Mouse (Mus musculus) CH12.LX (cell line): Measurements from ENCODE around the gene Cenpl. TPM values are rescaled to one million over a fixed set of nuclear protein-coding genes. Genes with fewer than 3 reads are reported as not detected.
A peak's percentile ranks its signal among the peaks of the same experiment; 100 is the strongest.

Experiments
- DNase-seq: peaks from one replicate; pipeline ENCODE4 v3.0.0-alpha.2; 2013; ENCODE audit errors: extremely low read depth
- H3K27ac ChIP-seq: 2 replicates; pipeline ENCODE4 v1.5.1; 2012; ENCODE audit warnings: low read depth, mild to moderate bottlenecking, control low read depth, moderate library complexity; ENCODE audit not compliant: insufficient read depth
- H3K27me3 ChIP-seq: replicated peaks from 2 replicates; pipeline ENCODE3; 2012; ENCODE audit warnings: inconsistent platforms
- H3K36me3 ChIP-seq, 2 experiments: replicated peaks in 1 of 2; 2 replicates each; pipeline versions ENCODE3 to v1.6.1; 2012; ENCODE audit warnings: inconsistent platforms in 1 of 2, low read length in 1 of 2, mild to moderate bottlenecking in 1 of 2, mixed read lengths in 1 of 2, moderate library complexity in 1 of 2; ENCODE audit not compliant: control insufficient read depth in 1 of 2, insufficient read depth in 1 of 2
- H3K4me1 ChIP-seq, 2 experiments: 2 replicates each; pipeline ENCODE4 v1.6.1; 2012; ENCODE audit warnings: inconsistent platforms in 1 of 2, moderate library complexity in 1 of 2; ENCODE audit not compliant: insufficient read depth in 2 of 2, control insufficient read depth in 1 of 2
- H3K4me2 ChIP-seq: 2 replicates; pipeline ENCODE4 v1.6.1; 2012; ENCODE audit warnings: low read depth, mild to moderate bottlenecking, control low read depth; ENCODE audit not compliant: poor library complexity, insufficient read depth, severe bottlenecking
- H3K4me3 ChIP-seq, 3 experiments: fragments of 150-350 bp in 1 of 3; sonication (generic) in 1 of 3; replicated peaks in 1 of 3; 2 replicates each; pipeline versions ENCODE3 to v1.5.1; 2011 to 2012; ENCODE audit warnings: low read depth in 2 of 3, low read length in 2 of 3, mild to moderate bottlenecking in 2 of 3, moderate library complexity in 2 of 3, control low read depth in 1 of 3, improper control_type of control experiment in 1 of 3, inconsistent platforms in 1 of 3, mixed read lengths in 1 of 3; ENCODE audit not compliant: poor library complexity in 1 of 3
- H3K79me2 ChIP-seq: replicated peaks from 2 replicates; pipeline ENCODE4 v1.6.1; 2012; ENCODE audit warnings: mild to moderate bottlenecking, moderate library complexity; ENCODE audit not compliant: control insufficient read depth, poor library complexity, insufficient read depth, severe bottlenecking; ENCODE audit errors: extremely low read depth
- H3K9ac ChIP-seq: 2 replicates; pipeline ENCODE4 v1.6.1; 2012; ENCODE audit warnings: low read depth, mild to moderate bottlenecking, control low read depth, moderate library complexity; ENCODE audit not compliant: insufficient read depth
- H3K9me3 ChIP-seq: replicated peaks from 2 replicates; pipeline ENCODE3; 2012; ENCODE audit warnings: low read length, inconsistent platforms, mixed read lengths
- BHLHE40 ChIP-seq: IDR thresholded peaks from 2 replicates; pipeline ENCODE4 v1.6.1; 2011; ENCODE audit warnings: mild to moderate bottlenecking, low read depth, low read length, improper control_type of control experiment
- CHD1 ChIP-seq: IDR thresholded peaks from 2 replicates; pipeline ENCODE4 v1.6.1; 2012; ENCODE audit warnings: low read depth, low read length, improper control_type of control experiment, inconsistent platforms
- CHD2 ChIP-seq: IDR thresholded peaks from 2 replicates; pipeline ENCODE4 v1.6.1; 2011; ENCODE audit warnings: low read length, improper control_type of control experiment
- CTCF ChIP-seq, 2 experiments: IDR thresholded peaks in 1 of 2; conservative IDR thresholded peaks in 1 of 2; 2 replicates each; pipeline ENCODE4 v1.5.1; 2011 to 2012; ENCODE audit warnings: low read depth in 2 of 2, low read length in 2 of 2, improper control_type of control experiment in 1 of 2, inconsistent platforms in 1 of 2, mild to moderate bottlenecking in 1 of 2, moderate library complexity in 1 of 2
- E2F4 ChIP-seq: IDR thresholded peaks from 2 replicates; pipeline ENCODE4 v1.6.1; 2011; ENCODE audit warnings: low read depth, low read length, improper control_type of control experiment; ENCODE audit not compliant: insufficient replicate concordance
- ELF1 ChIP-seq: IDR thresholded peaks from 2 replicates; pipeline ENCODE4 v1.6.1; 2014; ENCODE audit warnings: low read depth, mild to moderate bottlenecking, inconsistent platforms, low read length, improper control_type of control experiment
- EP300 ChIP-seq: IDR thresholded peaks from 2 replicates; pipeline ENCODE4 v1.6.1; 2011; ENCODE audit warnings: low read length, improper control_type of control experiment
- ETS1 ChIP-seq: conservative IDR thresholded peaks from 2 replicates; pipeline ENCODE4 v1.6.1; 2012; ENCODE audit warnings: low read depth, mild to moderate bottlenecking, inconsistent platforms, low read length, improper control_type of control experiment, moderate library complexity
- GABPA ChIP-seq: IDR thresholded peaks from 2 replicates; pipeline ENCODE4 v1.6.1; 2012; ENCODE audit warnings: low read depth, low read length, improper control_type of control experiment, inconsistent platforms; ENCODE audit not compliant: insufficient replicate concordance
- HCFC1 ChIP-seq: IDR thresholded peaks from 2 replicates; pipeline ENCODE4 v1.6.1; 2012; ENCODE audit warnings: low read depth, mild to moderate bottlenecking, inconsistent platforms, low read length, improper control_type of control experiment
- JUN ChIP-seq: IDR thresholded peaks from 2 replicates; pipeline ENCODE4 v1.6.1; 2011; ENCODE audit warnings: low read depth, mild to moderate bottlenecking, low read length, improper control_type of control experiment, moderate library complexity; ENCODE audit not compliant: insufficient read depth
- JUND ChIP-seq: conservative IDR thresholded peaks from 2 replicates; pipeline ENCODE4 v1.6.1; 2011; ENCODE audit warnings: low read depth, low read length, improper control_type of control experiment
- KAT2A ChIP-seq: IDR thresholded peaks from 2 replicates; pipeline ENCODE4 v1.6.1; 2012; ENCODE audit warnings: low read length, improper control_type of control experiment, inconsistent platforms; ENCODE audit not compliant: insufficient replicate concordance
- MAFK ChIP-seq: IDR thresholded peaks from 2 replicates; pipeline ENCODE4 v1.6.1; 2011; ENCODE audit warnings: low read length, improper control_type of control experiment; ENCODE audit not compliant: insufficient replicate concordance
- MAZ ChIP-seq: IDR thresholded peaks from 2 replicates; pipeline ENCODE4 v1.6.1; 2012; ENCODE audit warnings: low read depth, mild to moderate bottlenecking, inconsistent platforms, low read length, improper control_type of control experiment, moderate library complexity
- MEF2A ChIP-seq: IDR thresholded peaks from 2 replicates; pipeline ENCODE4 v1.6.1; 2014; ENCODE audit warnings: low read depth, mild to moderate bottlenecking, inconsistent platforms, low read length, improper control_type of control experiment, borderline replicate concordance
- MXI1 ChIP-seq: IDR thresholded peaks from 2 replicates; pipeline ENCODE4 v1.6.1; 2011; ENCODE audit warnings: mild to moderate bottlenecking, low read depth, low read length, improper control_type of control experiment
- MYC ChIP-seq: IDR thresholded peaks from 2 replicates; pipeline ENCODE4 v1.6.1; 2011; ENCODE audit warnings: low read depth, mild to moderate bottlenecking, improper control_type of control experiment, low read length
- NRF1 ChIP-seq: IDR thresholded peaks from 2 replicates; pipeline ENCODE4 v1.6.1; 2014; ENCODE audit warnings: low read depth, mild to moderate bottlenecking, inconsistent platforms, low read length, improper control_type of control experiment, moderate library complexity
- PAX5 ChIP-seq: IDR thresholded peaks from 2 replicates; pipeline ENCODE4 v1.6.1; 2012; ENCODE audit warnings: low read length, inconsistent platforms, mixed read lengths
- POLR2A ChIP-seq: IDR thresholded peaks from 2 replicates; pipeline ENCODE4 v1.6.1; 2011; ENCODE audit warnings: low read depth, mild to moderate bottlenecking, improper control_type of control experiment, low read length
- POLR2AphosphoS2 ChIP-seq: IDR thresholded peaks from 2 replicates; pipeline ENCODE4 v1.6.1; 2011; ENCODE audit warnings: low read depth, low read length, improper control_type of control experiment
- RAD21 ChIP-seq: IDR thresholded peaks from 2 replicates; pipeline ENCODE4 v1.6.1; 2011; ENCODE audit warnings: low read depth, mild to moderate bottlenecking, low read length, improper control_type of control experiment, moderate library complexity
- RCOR1 ChIP-seq: conservative IDR thresholded peaks from 2 replicates; pipeline ENCODE4 v1.6.1; 2012; ENCODE audit warnings: low read depth, mild to moderate bottlenecking, inconsistent platforms, low read length, improper control_type of control experiment
- SIN3A ChIP-seq: IDR thresholded peaks from 2 replicates; pipeline ENCODE4 v1.6.1; 2012; ENCODE audit warnings: low read length, improper control_type of control experiment, inconsistent platforms
- TBP ChIP-seq: conservative IDR thresholded peaks from 2 replicates; pipeline ENCODE4 v1.6.1; 2011; ENCODE audit warnings: low read depth, low read length, improper control_type of control experiment
- TCF12 ChIP-seq: IDR thresholded peaks from 2 replicates; pipeline ENCODE4 v1.6.1; 2014; ENCODE audit warnings: low read depth, mild to moderate bottlenecking, inconsistent platforms, low read length, improper control_type of control experiment
- UBTF ChIP-seq: IDR thresholded peaks from 2 replicates; pipeline ENCODE4 v1.6.1; 2012; ENCODE audit warnings: low read depth, mild to moderate bottlenecking, inconsistent platforms, low read length, improper control_type of control experiment, moderate library complexity
- USF2 ChIP-seq: conservative IDR thresholded peaks from 2 replicates; pipeline ENCODE4 v1.6.1; 2011; ENCODE audit warnings: low read depth, low read length, improper control_type of control experiment
- ZC3H11A ChIP-seq: IDR thresholded peaks from 2 replicates; pipeline ENCODE4 v1.6.1; 2012; ENCODE audit warnings: low read depth, mild to moderate bottlenecking, inconsistent platforms, low read length, improper control_type of control experiment
- ZKSCAN1 ChIP-seq: IDR thresholded peaks from 2 replicates; pipeline ENCODE4 v1.6.1; 2012; ENCODE audit warnings: low read depth, inconsistent platforms, low read length, improper control_type of control experiment, borderline replicate concordance
- ZMIZ1 ChIP-seq: IDR thresholded peaks from 2 replicates; pipeline ENCODE4 v1.6.1; 2012; ENCODE audit warnings: low read depth, mild to moderate bottlenecking, inconsistent platforms, low read length, improper control_type of control experiment
- ZNF384 ChIP-seq: IDR thresholded peaks from 2 replicates; pipeline ENCODE4 v1.6.1; 2012; ENCODE audit warnings: low read depth, low read length, improper control_type of control experiment, inconsistent platforms
- dilution Hi-C: fragments of 300-500 bp; cut with MboI; formaldehyde crosslinking; loops from 2 replicates; pipeline ENCODE4 v1.14.3; 2020; ENCODE audit warnings: low sequenced_read_pairs; ENCODE audit not compliant: extremely low pct_unique_long_range_greater_than_20kb, extremely low pct_ligation_motif_present
- in situ Hi-C: fragments of 300-500 bp; cut with MboI; formaldehyde crosslinking; loops from 3 replicates; pipeline ENCODE4 v1.14.3; 2019; ENCODE audit warnings: low sequenced_read_pairs, low pct_ligation_motif_present, low pct_unique_long_range_greater_than_20kb, mixed read lengths
- polyA plus RNA-seq: library from polyadenylated mRNA; unstranded; fragments of >175 nt; gene quantifications from 2 replicates; pipeline ENCODE4 v1.2.1, GENCODE M21; 2012; ENCODE audit warnings: low read depth; ENCODE audit not compliant: insufficient read length
- total RNA-seq, 2 experiments: library from RNA; depleted of rRNA; stranded (reverse); fragments of 300-350 nt in 1 of 2; fragments of >200 nt in 1 of 2; gene quantifications; 2 replicates each; pipeline ENCODE4 v1.2.3; 2012 to 2014

The Cenpl gene
- total and polyA plus RNA-seq, 3 experiments, result 4.6 to 13.1 (median 11.5) TPM

- TF ChIP-seq ZMIZ1 (peak; percentile 43; the same call in 1 of the 2 replicates), UBTF (0 out of 2 replicates have a peak, but pooled peaks have one; percentile 68), HCFC1 (no peak)
Measured at GRCm38 (mm10) chr1:161036411-161036841, 34.1 kb upstream of the Cenpl start (continued).

- Histone ChIP-seq H3K4me3 (peak overlapping the region; percentile 66 to 95 (median 78)), H3K4me1 (peaks cover 0 to 31% of the 10 kb centered on the region in 2 experiments; a peak in 3 of 4 replicates), H3K27me3 (no peaks in the 10 kb centered on the region), H3K9me3 (no peaks in the 10 kb centered on the region), H3K36me3 (peaks cover 42 to 58% of the 10 kb centered on the region in 2 experiments), H3K79me2 (peaks cover 25% of the 10 kb centered on the region), H3K27ac (no peak overlapping the region), H3K4me2 (peak overlapping the region; percentile 97), H3K9ac (peak overlapping the region; percentile 95)
- in situ Hi-C loops (no loop called here), dilution Hi-C loops (no loop called here)
- TF ChIP-seq CHD1 (no peak), JUN (no peak), NRF1 (no peak), KAT2A (no peak), ZC3H11A (no peak), ETS1 (0 out of 2 replicates have a peak, but pooled peaks have one; percentile 2), RCOR1 (no peak), MAZ (no peak), SIN3A (no peak; the same call in 1 of the 2 replicates), TBP (0 out of 2 replicates have a peak, but pooled peaks have one; percentile 3), EP300 (no peak), MXI1 (no peak; the same call in 1 of the 2 replicates), ZMIZ1 (peak; percentile 10; the same call in 1 of the 2 replicates), E2F4 (no peak), MYC (no peak), CHD2 (no peak), POLR2A (0 out of 2 replicates have a peak, but pooled peaks have one; percentile 16), TCF12 (no peak), BHLHE40 (no peak), RAD21 (no peak), ZNF384 (no peak), MAFK (no peak), CTCF (conservative IDR thresholded peaks at IDR 0.05 in 1 of 2, IDR thresholded peaks at IDR 0.05 in 1 of 2; ENCODE audit: low read depth in 2 of 2, low read length in 2 of 2) (no peak), USF2 (no peak), JUND (no peak), MEF2A (no peak), POLR2AphosphoS2 (no peak; the same call in 1 of the 2 replicates), GABPA (no peak), ZKSCAN1 (no peak), PAX5 (no peak), ELF1 (no peak)
- DNase-seq, result peak; percentile 31
Measured at GRCm38 (mm10) chr1:161037026-161037425, 33.5 kb upstream of the Cenpl start.
